Mouse (Mus musculus) lung, postnatal 0 days (tissue): Measurements from ENCODE around the gene Nedd8.

Experiments used
- CTCF ChIP-seq: IDR thresholded peaks from 2 replicates; pipeline ENCODE4 v1.5.1; 2016; ENCODE audit warnings: antibody characterized with exemption, mild to moderate bottlenecking
- EP300 ChIP-seq: IDR thresholded peaks from 2 replicates; pipeline ENCODE4 v1.6.1; 2016; ENCODE audit warnings: antibody characterized with exemption, mild to moderate bottlenecking, control low read depth

GRCm38 (mm10) chr14:55677615-55678014, 5.7 kb upstream of the Nedd8 start:
- TF ChIP-seq EP300 (no peak), CTCF (no peak)
